Mouse (Mus musculus): ENCODE data around the gene Hps6. TPM values are rescaled to one million over a fixed set of nuclear protein-coding genes. Genes with fewer than 3 reads are reported as not detected.

The Hps6 gene
- total RNA-seq, 1 experiment from 2014 or later: 26.3 TPM

DNA sequence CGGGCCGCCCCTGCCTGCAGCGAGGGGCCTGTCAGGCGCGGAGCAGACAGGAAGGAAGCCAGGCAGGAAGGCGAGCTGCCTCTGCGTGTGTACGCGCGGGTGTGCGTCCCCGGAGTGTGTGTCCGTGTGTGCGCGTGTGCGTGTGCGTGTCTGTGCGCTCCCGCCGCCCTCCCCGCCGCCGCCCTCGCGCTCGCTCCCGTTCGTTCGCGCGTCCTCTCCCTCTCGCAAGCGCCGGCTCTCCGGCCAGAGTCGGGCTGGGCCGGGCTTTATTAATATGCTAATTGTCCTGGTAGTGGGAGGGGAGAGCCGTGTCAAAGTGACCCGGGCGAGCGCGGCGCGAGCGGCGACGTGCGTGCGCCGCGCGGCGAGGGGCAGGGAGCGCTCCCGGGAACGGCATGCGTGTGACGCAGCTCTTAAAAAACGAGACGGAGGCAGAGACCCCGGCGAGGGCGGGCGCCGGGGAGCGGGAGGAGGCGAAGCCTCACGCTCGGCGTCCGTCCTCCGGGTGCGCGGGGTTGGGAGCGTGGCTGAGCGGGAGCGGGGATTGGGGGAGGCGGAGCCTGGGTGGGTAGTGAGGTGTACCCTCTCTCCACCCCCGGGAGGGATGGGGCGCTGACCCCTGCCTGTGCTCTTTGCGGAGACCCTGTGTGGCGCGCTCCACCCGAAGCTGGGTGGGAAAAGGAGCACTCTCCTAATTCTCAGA, 41.8 kb downstream of the Hps6 start, which contains the start of gene Ldb1:
Gene Ldb1 (minus strand): TSS at position 222 of the 703 bp plus-strand sequence.
- peak; percentile 87 for DNase-seq

DNA sequence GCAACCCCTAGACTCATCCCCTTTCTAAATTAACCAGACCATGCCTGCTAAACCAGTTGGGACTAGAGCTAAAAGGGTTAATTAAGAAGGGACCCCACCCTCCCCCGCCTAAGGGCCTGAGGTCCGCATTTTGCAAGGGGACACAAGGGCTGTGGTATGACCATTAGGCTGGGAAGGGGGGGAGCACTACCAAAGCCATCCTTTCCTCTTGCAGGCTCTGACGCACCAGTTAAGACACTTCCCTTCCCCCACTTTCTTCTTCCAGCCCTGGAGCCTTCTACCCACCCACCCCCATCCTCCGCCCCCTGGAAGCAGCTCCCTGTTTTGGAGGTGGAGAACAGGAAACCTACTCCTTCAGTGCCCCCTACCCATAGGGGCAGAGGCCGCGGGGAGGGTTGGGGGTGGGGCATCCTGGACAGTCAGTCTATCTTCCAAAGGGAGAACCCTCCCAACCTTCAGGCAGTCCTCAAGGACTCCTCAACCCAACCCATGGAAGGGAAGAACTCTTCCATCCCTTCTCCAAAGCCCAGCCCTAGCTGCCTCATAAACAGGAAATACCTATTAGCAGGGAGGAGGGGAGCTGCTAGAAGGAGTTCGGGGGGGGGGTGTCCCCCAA, 42.5 kb downstream of the Hps6 start:
- peak; percentile 37 for DNase-seq

DNA sequence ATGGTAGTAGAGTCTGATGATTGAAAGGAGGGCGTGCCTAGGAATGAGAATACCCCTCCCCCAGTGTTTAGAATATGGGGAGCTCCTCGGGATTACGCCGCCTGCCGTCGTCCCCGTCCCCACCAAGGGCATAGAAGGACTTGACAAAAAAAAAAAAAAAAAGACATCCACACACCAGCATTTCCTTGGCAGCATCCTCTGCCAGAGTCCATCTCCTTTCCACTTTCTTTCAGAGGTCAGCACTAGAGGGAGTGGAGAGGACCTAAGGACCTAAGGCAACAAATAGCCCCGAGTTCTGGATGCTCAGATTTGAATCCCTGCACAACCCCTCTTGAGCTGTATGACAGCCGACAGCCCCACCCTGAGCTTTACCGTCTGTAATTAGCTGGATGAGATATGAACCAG, 43.3 kb downstream of the Hps6 start:
- DNase-seq: no peak

GRCm38 (mm10) chr19:46047426-46047825, 44.1 kb downstream of the Hps6 start:
- DNase-seq: no peak

DNA sequence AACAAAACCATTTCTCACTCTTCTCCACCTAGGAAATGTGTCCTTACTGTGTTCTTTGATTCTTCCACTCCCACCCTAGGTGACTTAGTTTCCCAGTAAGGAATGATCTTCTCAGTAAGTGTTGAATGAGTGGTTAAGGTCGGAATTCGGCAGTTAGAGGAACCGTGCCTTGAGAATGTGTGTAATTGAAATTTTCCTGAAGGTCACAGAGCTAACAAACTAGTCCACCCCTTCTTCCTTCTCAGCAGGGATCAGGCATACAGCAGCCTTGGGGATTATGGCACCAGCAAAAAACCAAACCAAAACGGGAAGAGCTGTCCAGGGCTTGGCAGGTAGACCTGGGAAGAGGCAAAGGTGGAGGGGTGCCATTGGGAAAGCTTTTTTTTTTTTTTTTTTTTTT, 45.8 kb downstream of the Hps6 start:
- DNase-seq: no peak

DNA sequence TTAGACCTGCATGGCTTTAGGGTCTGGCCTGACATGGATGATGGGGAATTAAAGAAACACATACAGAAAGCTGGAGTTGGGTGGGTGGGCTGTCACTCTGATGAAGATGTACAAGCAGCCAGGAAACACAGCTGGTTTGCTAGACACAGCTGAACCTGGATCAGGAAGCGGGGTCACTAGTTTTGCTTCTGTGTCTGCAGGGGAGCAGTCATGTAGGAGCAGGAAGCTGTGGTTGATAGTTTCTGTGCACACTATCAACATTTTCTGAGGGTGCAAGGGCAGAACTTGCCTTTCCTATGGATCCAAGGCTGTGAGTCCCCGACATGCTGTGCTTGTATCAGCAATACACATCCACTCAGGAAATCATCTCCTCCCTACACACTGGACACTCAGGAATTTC, 47.2 kb downstream of the Hps6 start:
- no peak for DNase-seq

Other genes starting within 250 kb of the Hps6 start
- gene Mgea5, start 219.7 kb upstream of the Hps6 start, total RNA-seq (2021): 84.7 and 93.9 TPM in 2 replicates
- gene Kcnip2, start 187.4 kb upstream of the Hps6 start, total RNA-seq (2021): 0.27 TPM in 1 of 2 replicates, not detected in the other
- 16.9 and 19.7 TPM in 2 replicates for gene Armh3, start 5.0 kb upstream of the Hps6 start, total RNA-seq (2021)
- gene Pprc1, start 41.4 kb downstream of the Hps6 start, total RNA-seq (2021): 25.7 and 32.7 TPM in 2 replicates
- 76.2 and 94.9 TPM in 2 replicates for gene Ldb1, start 41.7 kb downstream of the Hps6 start, total RNA-seq (2021)
- gene Nolc1, start 72.4 kb downstream of the Hps6 start, total RNA-seq (2021): 43.4 and 54.5 TPM in 2 replicates
- 4.7 and 10.9 TPM in 2 replicates for gene Elovl3, start 128.4 kb downstream of the Hps6 start, total RNA-seq (2021)
- not detected in 2 replicates for gene Pitx3, start 144.8 kb downstream of the Hps6 start, total RNA-seq (2021)
- 76.8 and 97.2 TPM in 2 replicates for gene Gbf1, start 149.0 kb downstream of the Hps6 start, total RNA-seq (2021)